Mouse (Mus musculus) midbrain, embryonic 12.5 days (tissue): Measurements from ENCODE around the gene Icam4. TPM values are rescaled to one million over a fixed set of nuclear protein-coding genes. Genes with fewer than 3 reads are reported as not detected.
"Not testable (repeated sequence)": the region's sequence is repeated elsewhere in the genome, so short reads cannot be mapped to it uniquely, and the experiment has no call there.

ENCODE experiments used
- ATAC-seq: fragments of 200-750 bp; cut with Nextera tagmentation; 2 replicates; pipeline ENCODE4 v1.8.0; 2017; ENCODE audit warnings: low read depth, moderate TSS enrichment, moderate library complexity; ENCODE audit not compliant: low FRiP score
- H3K27ac ChIP-seq: fragments of 300-500 bp; sonication (generic); replicated peaks from 2 replicates; pipeline ENCODE4 v1.5.1; 2016; ENCODE audit warnings: mild to moderate bottlenecking
- H3K27me3 ChIP-seq: fragments of 300-500 bp; sonication (generic); 2 replicates; pipeline ENCODE4 v1.6.1; 2016; ENCODE audit warnings: mild to moderate bottlenecking
- H3K36me3 ChIP-seq: fragments of 300-500 bp; sonication (generic); 2 replicates; pipeline ENCODE4 v1.6.1; 2016
- H3K4me1 ChIP-seq: fragments of 300-500 bp; sonication (generic); 2 replicates; pipeline ENCODE4 v1.6.1; 2016
- H3K4me2 ChIP-seq: fragments of 300-500 bp; sonication (generic); replicated peaks from 2 replicates; pipeline ENCODE4 v1.6.1; 2016; ENCODE audit warnings: mild to moderate bottlenecking, moderate library complexity
- H3K4me3 ChIP-seq: fragments of 300-500 bp; sonication (generic); 2 replicates; pipeline ENCODE4 v1.5.1; 2016; ENCODE audit warnings: mild to moderate bottlenecking
- H3K9ac ChIP-seq: fragments of 300-500 bp; sonication (generic); replicated peaks from 2 replicates; pipeline ENCODE4 v1.6.1; 2016; ENCODE audit warnings: mild to moderate bottlenecking, moderate library complexity
- H3K9me3 ChIP-seq: fragments of 300-500 bp; sonication (generic); 2 replicates; pipeline ENCODE4 v1.6.1; 2016; ENCODE audit warnings: mild to moderate bottlenecking
- WGBS: fragments of 180-500 bp; shearing (Covaris S2); methylation state at CpG from one replicate; pipeline ENCODE4 v1.1.7; 2016; 5-methylcytosine and 5-hydroxymethylcytosine counted together
- polyA plus RNA-seq: library from polyadenylated mRNA; unstranded; fragments of >200 nt; fragmentation: Nextera tagmentation; extraction: Ambion mirVana; gene quantifications from 2 replicates; pipeline ENCODE4 v1.2.1, GENCODE M21; 2016

The Icam4 gene
- polyA plus RNA-seq: 1.1 and 1.3 TPM in 2 replicates

DNA sequence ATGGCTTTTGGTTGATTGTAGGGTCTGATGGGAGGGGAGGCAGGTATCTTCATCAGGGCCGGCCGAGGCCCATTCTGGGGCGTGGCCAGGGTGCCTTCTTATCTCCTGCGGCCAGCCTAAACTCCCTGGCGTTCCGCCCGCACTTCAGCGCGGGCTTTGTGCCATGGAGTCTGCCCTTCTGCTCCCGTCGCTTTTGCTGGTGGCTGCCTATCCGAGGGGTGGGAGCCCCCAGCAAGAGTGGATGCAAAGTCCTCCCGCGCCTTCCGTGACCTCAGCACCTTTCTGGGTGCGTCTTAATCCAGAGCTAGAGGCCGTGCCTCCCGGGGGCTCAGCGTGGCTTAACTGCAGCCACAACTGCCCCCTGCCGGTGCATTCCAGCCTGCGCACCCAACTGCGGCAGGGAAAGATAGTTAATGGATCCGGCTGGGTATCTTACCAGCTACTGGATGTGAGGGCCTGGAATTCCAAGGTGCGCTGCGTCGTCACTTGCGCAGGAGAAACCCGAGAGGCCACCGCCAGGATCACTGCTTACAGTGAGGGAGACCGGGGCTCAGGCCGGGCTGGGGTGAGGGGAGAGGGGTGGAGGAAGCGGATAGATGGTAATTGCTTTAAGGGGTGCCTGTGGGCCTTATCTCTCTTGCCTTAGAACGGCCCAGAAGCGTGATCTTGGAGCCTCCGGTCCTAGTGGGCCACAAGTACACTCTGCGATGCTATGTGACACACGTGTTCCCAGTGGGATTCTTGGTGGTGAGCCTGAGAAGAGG lies at the start of gene Icam4:
TSS of gene Icam4 (plus strand) at position 83 of the 764 bp plus-strand sequence.
- H3K4me1 ChIP-seq: peaks cover 38% of the 10 kb centered on the region
- peak within 1 kb of the TSS; percentile 51 for H3K4me2 ChIP-seq
- peaks cover 95% of the 10 kb centered on the region for H3K27me3 ChIP-seq
- H3K9ac ChIP-seq: no peak within 1 kb of the TSS
- H3K27ac ChIP-seq: no peak within 1 kb of the TSS
- ATAC-seq: 0 out of 2 replicates have a peak, but pooled peaks have one; percentile 13
- H3K36me3 ChIP-seq: no peaks in the 10 kb centered on the region
- peak within 1 kb of the TSS; percentile 34 for H3K4me3 ChIP-seq
- 2% methylated on average over 36 of the region's 37 CpGs for WGBS
- no peaks in the 10 kb centered on the region for H3K9me3 ChIP-seq

DNA sequence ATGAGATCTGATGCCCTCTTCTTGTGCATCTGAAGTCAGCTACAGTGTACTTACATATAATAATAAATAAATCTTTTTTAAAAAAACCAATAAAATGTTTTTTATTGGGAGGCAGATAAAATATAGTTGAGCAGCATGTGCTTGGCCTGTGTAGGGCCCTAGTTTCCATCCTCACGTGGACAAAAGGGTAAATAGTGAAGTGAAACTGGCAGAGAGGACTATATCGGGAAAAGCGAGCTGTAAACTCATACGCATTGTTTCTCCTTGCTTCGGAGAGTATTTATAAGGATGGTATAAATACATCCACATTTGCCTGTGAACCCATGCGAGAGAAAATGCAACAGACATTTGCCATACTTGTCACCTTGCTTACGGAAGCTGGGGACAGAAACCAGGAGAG lies 49.4 kb upstream of the Icam4 start:
- no peak for ATAC-seq
- H3K36me3 ChIP-seq: no peaks in the 10 kb centered on the region
- 83% methylated on average over 7 of the region's 7 CpGs for WGBS
- H3K4me1 ChIP-seq: peaks cover 12% of the 10 kb centered on the region
- H3K9ac ChIP-seq: no peak overlapping the region
- no peak overlapping the region for H3K27ac ChIP-seq
- no peak overlapping the region for H3K4me3 ChIP-seq
- peaks cover under 1% of the 10 kb centered on the region; the same call in 1 of the 2 replicates for H3K27me3 ChIP-seq
- no peaks in the 10 kb centered on the region for H3K9me3 ChIP-seq
- H3K4me2 ChIP-seq: no peak overlapping the region

DNA sequence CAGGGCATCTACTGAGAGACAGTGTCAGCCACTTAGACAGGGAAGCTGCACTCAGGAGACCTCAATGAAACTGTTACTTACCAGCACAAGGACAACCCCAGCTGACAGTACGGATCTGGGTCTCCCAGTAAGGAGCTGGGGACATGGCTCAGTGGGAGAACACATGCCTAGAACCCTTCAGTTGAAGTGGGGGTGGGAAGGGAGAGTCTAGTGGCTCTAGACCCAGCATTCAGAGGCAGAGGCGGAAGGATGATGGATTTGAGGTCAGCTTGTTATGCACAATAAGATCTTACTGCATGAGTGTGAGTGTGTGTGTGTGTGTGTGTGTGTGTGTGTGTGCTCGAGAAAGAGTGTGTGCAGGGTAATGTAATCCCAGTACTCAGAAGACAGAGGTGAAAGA lies 47.0 kb upstream of the Icam4 start:
- 75% methylated on average over 3 of the region's 3 CpGs for WGBS
- no peak overlapping the region for H3K4me3 ChIP-seq

DNA sequence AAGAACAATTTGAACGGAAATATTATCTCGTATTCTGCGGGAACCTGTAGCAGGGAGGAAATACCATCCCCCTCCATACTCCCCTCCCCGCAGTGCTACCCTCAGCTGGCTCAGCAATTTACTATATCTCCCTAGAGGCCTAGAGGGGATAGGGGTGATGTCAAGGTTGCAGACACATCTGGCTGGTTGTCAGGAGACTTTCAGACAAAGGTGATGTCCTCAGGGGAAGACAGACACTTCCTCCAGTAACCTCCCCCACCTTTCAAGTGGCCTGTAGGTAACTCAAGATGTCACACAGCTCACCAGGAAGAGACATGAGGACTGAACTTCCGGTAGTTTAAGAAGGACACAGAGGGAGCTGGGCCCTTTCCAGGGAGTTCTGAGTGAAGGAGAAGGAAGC lies 46.0 kb upstream of the Icam4 start:
- H3K4me2 ChIP-seq: no peak overlapping the region
- peaks cover 3% of the 10 kb centered on the region for H3K27me3 ChIP-seq
- no peaks in the 10 kb centered on the region for H3K4me1 ChIP-seq
- no peaks in the 10 kb centered on the region for H3K9me3 ChIP-seq
- H3K4me3 ChIP-seq: no peak overlapping the region
- no peaks in the 10 kb centered on the region for H3K36me3 ChIP-seq
- no peak for ATAC-seq
- H3K9ac ChIP-seq: no peak overlapping the region
- no peak overlapping the region for H3K27ac ChIP-seq
- 77% methylated on average over 5 of the region's 5 CpGs for WGBS

More for the DNA sequence above, 47.0 kb upstream of the Icam4 start:
- Histone ChIP-seq H3K27me3 (no peaks in the 10 kb centered on the region), H3K9ac (no peak overlapping the region), H3K4me2 (no peak overlapping the region), H3K36me3 (no peaks in the 10 kb centered on the region), H3K4me1 (no peaks in the 10 kb centered on the region), H3K27ac (no peak overlapping the region), H3K9me3 (no peaks in the 10 kb centered on the region)
- no peak for ATAC-seq

DNA sequence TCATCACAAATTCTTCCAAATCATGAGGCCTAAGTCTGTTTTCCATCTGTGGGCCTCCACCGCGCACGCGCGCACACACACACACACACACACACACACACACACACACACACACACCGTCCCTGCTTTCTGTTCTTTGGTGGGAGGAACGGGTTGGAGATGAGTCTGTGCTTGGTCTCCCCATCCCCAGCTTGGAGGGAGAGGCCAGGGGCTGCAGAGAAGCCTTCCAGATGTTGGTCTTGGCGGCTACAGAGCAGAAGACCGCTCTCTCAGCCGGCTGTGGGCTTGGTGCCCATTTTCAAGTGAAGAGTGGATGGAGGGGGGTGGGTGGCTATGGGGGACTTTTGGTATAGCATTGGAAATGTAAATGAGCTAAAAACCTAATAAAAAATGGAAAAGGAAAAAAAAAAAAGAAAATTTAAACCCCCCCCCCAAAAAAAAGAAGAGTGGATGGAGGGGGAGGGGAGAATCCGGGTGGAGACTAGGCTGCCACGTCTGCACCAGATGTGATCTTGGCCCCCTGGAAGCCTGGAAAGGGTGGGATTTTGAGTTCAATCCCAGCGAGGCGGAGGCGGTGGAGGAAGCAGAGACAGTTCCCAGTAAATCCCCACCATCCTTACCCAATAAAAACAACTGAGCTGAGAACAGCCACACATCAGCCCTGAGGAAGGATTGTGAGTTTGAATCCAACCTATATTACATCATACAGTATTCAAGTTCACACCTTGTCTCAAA lies 42.1 kb upstream of the Icam4 start:
- Histone ChIP-seq H3K36me3 (no peaks in the 10 kb centered on the region), H3K9ac (no peak overlapping the region; the same call in 1 of the 2 replicates), H3K9me3 (no peaks in the 10 kb centered on the region), H3K4me1 (peaks cover 6% of the 10 kb centered on the region; the same call in 1 of the 2 replicates), H3K27me3 (peaks cover 8% of the 10 kb centered on the region), H3K27ac (no peak overlapping the region), H3K4me2 (no peak overlapping the region), H3K4me3 (no peak overlapping the region)
- 65% methylated on average over 15 of the region's 15 CpGs for WGBS
- ATAC-seq: no peak

DNA sequence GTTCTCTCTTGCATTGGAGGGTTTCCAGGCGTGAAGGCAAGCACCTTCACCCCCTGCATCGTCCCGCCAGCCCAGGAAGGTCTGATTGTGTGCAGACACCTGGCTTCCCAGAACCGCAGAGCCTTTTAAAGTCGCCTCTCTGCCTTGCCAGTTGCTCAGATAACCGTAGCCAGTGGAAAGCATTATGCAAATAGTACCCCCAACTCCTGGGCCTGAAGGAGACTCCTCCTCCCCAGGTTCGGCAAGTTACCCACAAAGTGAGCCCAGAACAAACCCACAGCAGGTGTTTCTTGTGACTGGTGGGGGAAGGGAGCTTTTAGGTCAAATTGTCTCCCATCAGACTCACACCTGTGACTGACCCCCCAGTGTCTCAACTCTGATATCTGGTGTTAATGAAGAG lies 41.2 kb upstream of the Icam4 start:
- ATAC-seq: no peak
- Histone ChIP-seq H3K4me1 (peaks cover 6% of the 10 kb centered on the region; the same call in 1 of the 2 replicates), H3K36me3 (no peaks in the 10 kb centered on the region), H3K27ac (no peak overlapping the region), H3K4me3 (no peak overlapping the region), H3K9me3 (no peaks in the 10 kb centered on the region), H3K9ac (no peak overlapping the region), H3K27me3 (peaks cover 8% of the 10 kb centered on the region), H3K4me2 (no peak overlapping the region)
- 18% methylated on average over 7 of the region's 7 CpGs for WGBS

DNA sequence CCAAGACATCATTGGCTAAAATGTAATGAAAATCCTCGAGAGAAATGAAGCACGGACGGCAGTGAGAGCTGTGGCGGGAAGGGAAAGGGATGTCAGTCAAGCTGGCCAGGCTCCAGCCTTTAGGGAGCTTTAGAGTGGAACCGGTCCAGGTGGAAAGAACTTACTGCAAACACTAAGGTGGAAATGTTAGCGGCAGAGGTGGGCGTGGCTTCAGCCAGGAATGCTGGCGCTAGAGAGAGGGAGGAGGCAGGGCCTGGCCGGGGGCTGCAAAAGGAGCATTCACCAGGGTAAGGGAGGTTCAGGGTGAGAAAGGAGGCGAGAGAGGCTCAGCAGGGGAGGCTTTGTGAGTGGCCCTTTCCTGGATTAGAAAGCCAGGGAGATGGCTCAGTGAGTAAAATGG lies 38.3 kb upstream of the Icam4 start:
- peaks cover 8% of the 10 kb centered on the region for H3K27me3 ChIP-seq
- no peak for ATAC-seq
- no peak overlapping the region for H3K27ac ChIP-seq
- no peaks in the 10 kb centered on the region for H3K36me3 ChIP-seq
- no peak overlapping the region for H3K9ac ChIP-seq
- no peaks in the 10 kb centered on the region for H3K9me3 ChIP-seq
- H3K4me3 ChIP-seq: no peak overlapping the region
- peak overlapping the region; percentile 21; the same call in 1 of the 2 replicates for H3K4me2 ChIP-seq
- peaks cover 6% of the 10 kb centered on the region; the same call in 1 of the 2 replicates for H3K4me1 ChIP-seq
- 6% methylated on average over 10 of the region's 10 CpGs for WGBS

DNA sequence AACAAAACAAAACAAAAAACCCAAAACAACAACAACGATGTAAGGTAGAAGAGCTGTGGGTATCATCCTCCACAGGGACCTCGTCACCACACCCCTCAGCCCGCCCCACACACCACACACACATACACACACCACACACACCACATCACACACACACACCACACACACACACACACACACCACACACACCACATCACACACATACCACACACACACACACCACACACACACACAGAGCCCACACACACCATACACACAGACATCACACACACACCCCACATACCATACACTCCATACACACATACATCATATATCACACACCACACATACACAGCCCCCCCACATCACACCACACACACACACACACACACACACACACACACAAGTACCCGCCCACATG lies 37.6 kb upstream of the Icam4 start:
- Histone ChIP-seq H3K9ac (no peak overlapping the region), H3K4me2 (no peak overlapping the region), H3K36me3 (no peaks in the 10 kb centered on the region), H3K9me3 (no peaks in the 10 kb centered on the region), H3K27me3 (peaks cover 8% of the 10 kb centered on the region), H3K4me3 (no peak overlapping the region), H3K4me1 (peaks cover 6% of the 10 kb centered on the region; the same call in 1 of the 2 replicates), H3K27ac (no peak overlapping the region)
- WGBS: 97% methylated on average over 4 of the region's 4 CpGs
- no peak for ATAC-seq

DNA sequence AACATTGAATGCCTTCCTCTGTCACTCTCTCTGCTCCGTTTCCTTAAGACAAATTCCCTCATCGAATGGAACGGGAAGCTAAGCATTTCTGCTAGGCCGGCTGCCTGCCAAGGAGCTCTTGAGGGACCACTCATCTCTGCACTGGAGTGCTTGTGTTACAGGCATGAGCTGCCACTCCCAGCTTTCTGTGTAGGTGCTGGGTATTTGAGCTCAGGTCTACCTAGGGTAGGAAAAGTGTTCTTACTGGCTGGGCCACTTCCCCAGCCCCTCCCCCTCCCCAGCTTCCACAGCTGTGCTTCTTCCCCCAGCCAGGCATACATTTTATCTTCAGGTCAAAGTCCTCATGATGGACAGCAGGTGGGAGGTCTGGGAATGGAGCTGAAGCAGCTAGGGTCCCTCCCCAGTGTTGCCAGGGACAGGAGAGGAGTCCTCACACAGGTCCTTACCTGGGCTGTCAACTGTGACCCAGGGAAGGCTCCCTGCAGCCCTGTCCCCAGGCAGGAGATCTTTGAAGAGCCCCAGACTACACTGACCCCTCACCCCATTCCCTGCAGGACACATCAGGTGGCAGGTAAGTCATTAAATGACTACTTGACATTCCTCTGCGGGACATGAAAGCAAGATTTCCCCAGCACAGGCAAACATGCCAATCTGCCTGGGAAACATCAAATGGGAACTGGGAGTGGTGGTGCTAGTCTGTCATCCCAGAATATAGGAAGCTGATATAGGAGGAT lies 35.8 kb upstream of the Icam4 start:
- no peak overlapping the region for H3K9ac ChIP-seq
- no peaks in the 10 kb centered on the region for H3K9me3 ChIP-seq
- no peak for ATAC-seq
- peaks cover 3% of the 10 kb centered on the region; the same call in 1 of the 2 replicates for H3K27me3 ChIP-seq
- H3K27ac ChIP-seq: no peak overlapping the region
- no peak overlapping the region for H3K4me2 ChIP-seq
- no peaks in the 10 kb centered on the region for H3K36me3 ChIP-seq
- WGBS: 61% methylated on average over 5 of the region's 5 CpGs
- peaks cover 6% of the 10 kb centered on the region; the same call in 1 of the 2 replicates for H3K4me1 ChIP-seq
- no peak overlapping the region for H3K4me3 ChIP-seq

DNA sequence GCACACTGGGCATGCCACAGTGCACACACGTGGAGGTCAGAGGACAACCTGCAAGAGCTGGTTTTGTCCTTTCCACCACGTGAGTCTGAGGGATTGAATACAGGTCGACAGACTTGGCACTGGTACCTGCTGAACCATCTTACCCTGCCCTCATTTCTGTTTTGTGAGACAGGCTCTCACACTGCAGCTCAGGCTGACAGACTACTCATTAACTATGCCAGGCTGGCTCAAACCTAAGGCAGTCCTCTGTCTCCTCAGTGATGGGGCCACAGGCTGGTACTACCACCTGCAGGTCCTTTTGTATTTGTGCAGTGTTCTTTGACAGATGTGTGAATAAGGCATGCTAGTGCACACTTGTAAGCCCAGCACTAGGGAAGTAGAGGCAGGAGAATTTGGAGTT lies 34.1 kb upstream of the Icam4 start:
- Histone ChIP-seq H3K4me1 (peaks cover 6% of the 10 kb centered on the region; the same call in 1 of the 2 replicates), H3K27ac (no peak overlapping the region), H3K36me3 (no peaks in the 10 kb centered on the region), H3K27me3 (no peaks in the 10 kb centered on the region), H3K4me3 (no peak overlapping the region), H3K9ac (no peak overlapping the region), H3K4me2 (no peak overlapping the region), H3K9me3 (no peaks in the 10 kb centered on the region)
- WGBS: 67% methylated on average over 3 of the region's 3 CpGs
- ATAC-seq: no peak

DNA sequence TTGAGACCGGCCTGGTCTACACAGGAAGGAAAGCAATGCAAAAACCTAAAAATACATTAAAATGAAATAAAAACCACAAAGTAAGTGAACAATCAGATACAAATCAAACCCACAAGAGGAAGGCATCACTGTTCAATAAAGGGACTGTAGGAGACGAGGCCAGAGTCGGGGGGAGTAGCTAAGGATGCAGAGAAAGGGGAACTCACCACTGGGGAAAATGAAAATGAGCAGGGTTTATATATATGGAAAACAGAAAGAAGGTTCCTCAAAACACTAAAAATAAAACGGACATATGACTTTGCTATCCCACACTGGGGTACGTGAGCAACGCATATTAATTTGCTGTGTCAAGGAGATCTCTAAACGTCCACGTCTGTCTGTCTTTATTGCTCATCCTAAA lies 32.1 kb upstream of the Icam4 start:
- no peaks in the 10 kb centered on the region for H3K27me3 ChIP-seq
- no peaks in the 10 kb centered on the region for H3K4me1 ChIP-seq
- no peak overlapping the region for H3K9ac ChIP-seq
- no peaks in the 10 kb centered on the region for H3K9me3 ChIP-seq
- WGBS: 92% methylated on average over 8 of the region's 8 CpGs
- H3K4me2 ChIP-seq: no peak overlapping the region
- no peak overlapping the region for H3K27ac ChIP-seq
- no peak for ATAC-seq
- no peaks in the 10 kb centered on the region for H3K36me3 ChIP-seq
- H3K4me3 ChIP-seq: no peak overlapping the region

DNA sequence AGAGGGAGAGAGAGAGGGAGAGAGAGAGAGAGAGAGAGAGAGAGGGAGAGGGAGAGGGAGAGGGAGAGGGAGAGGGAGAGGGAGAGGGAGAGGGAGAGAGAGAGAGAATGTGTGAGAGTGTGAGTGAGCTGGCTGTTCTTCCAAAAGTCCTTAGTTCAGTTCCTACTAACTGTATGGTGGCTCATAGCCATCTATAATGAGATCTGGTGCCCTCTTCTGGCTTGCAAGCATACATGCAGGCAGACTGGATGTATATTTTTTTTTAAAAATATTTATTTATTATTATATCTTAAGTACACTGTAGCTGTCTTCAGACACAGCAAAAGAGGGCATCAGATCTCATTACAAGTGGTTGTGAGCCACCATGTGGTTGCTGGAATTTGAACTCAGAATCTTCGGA lies 30.8 kb upstream of the Icam4 start:
- not testable (repeated sequence) for H3K27ac ChIP-seq, H3K4me3 ChIP-seq, ATAC-seq, H3K9ac ChIP-seq, H3K4me1 ChIP-seq, H3K9me3 ChIP-seq, H3K4me2 ChIP-seq, H3K27me3 ChIP-seq, H3K36me3 ChIP-seq
- 82% methylated on average over 1 of the region's 1 CpGs for WGBS
